Comparison of ENCODE assay signal across 11 mouse cellular contexts in genomic region chr5:134568964-134569491, GRCm38 (mm10). TPM values are rescaled to one million over a fixed set of nuclear protein-coding genes. Genes with fewer than 3 reads are reported as not detected.
DNase-seq lines count a peak whose midpoint lies in the region; ATAC-seq lines count a peak whose summit lies in the region.
"Had no signal": no experiment of that assay in that cellular context is flagged by ENCODE, and none has a peak within 500 bp of the region (broad histone marks: within the 10 kb centered on the region; RNA-seq: fewer than 3 reads in every experiment).

No protein-coding gene starts in this region.

- peak overlapping the region; percentile 29; the same call in 1 of the 2 replicates for H3K27ac ChIP-seq in heart, embryonic 12.5 days (ENCODE audit: poor library complexity, severe bottlenecking)

- H3K4me2 ChIP-seq in heart, embryonic 12.5 days, result no peak overlapping the region

- no peaks in the 10 kb centered on the region for H3K36me3 ChIP-seq in heart, embryonic 12.5 days

- WGBS in heart, embryonic 12.5 days, result 50% methylated on average over 8 of the region's 8 CpGs

- H3K27me3 ChIP-seq in heart, embryonic 12.5 days (replicated peaks), result no peaks in the 10 kb centered on the region

- H3K9ac ChIP-seq in heart, embryonic 12.5 days, result no peak overlapping the region

- no peak for ATAC-seq in heart, embryonic 12.5 days (ENCODE audit: insufficient number of reproducible peaks, low FRiP score)

- H3K4me3 ChIP-seq in heart, embryonic 12.5 days, result no peak overlapping the region

- DNase-seq in kidney, adult 18-20 months, result peak; percentile 14
- DNase-seq in kidney, adult 9 months, result no peak
- peak; percentile 73 for DNase-seq in MN1 (ENCODE audit: low spot score)
- DNase-seq in kidney, postnatal 4 days, result peak; percentile 71 to 81
- no peak for DNase-seq in cerebellum, adult 9-11 months
- DNase-seq in layer of hippocampus, postnatal 14 days (ENCODE audit: low spot score in 2 of 2), result no peak
- DNase-seq in urinary bladder, adult 18-20 months (ENCODE audit: low spot score in 2 of 2), result no peak
- DNase-seq: cerebellum, adult 9-10 months had no signal

- no peaks in the 10 kb centered on the region for H3K9me3 ChIP-seq in heart, embryonic 12.5 days (replicated peaks)

- peaks cover 13% of the 10 kb centered on the region for H3K4me1 ChIP-seq in heart, embryonic 12.5 days (replicated peaks)

RNA-seq across cellular contexts. Expression of gene Syna, which starts 9.1 kb away (rescaled TPM):
- polyA plus RNA-seq in heart, embryonic 12.5 days (2016; fragmentation: Nextera tagmentation; extraction: Ambion mirVana), result not detected in 2 replicates
- total RNA-seq in layer of hippocampus, postnatal 14 days (2021), result 1 to 10 TPM; 6.3 to 7.2 TPM
- polyA plus RNA-seq: heart, embryonic 14.5 days; liver, embryonic 16.5 days had no signal

RNA-seq across cellular contexts. Expression of gene Rfc2, which starts 12.1 kb away (rescaled TPM):
- polyA plus RNA-seq in heart, embryonic 12.5 days (2016; fragmentation: Nextera tagmentation; extraction: Ambion mirVana), result 199 TPM in 2 replicates
- total RNA-seq in layer of hippocampus, postnatal 14 days (2021), result 10 to 100 TPM; 54.9 to 57.7 TPM

RNA-seq across cellular contexts. Expression of gene Clip2, which starts 16.8 kb away (rescaled TPM):
- polyA plus RNA-seq in heart, embryonic 12.5 days (2016; fragmentation: Nextera tagmentation; extraction: Ambion mirVana), result 2.5 and 2.7 TPM in 2 replicates
- total RNA-seq in layer of hippocampus, postnatal 14 days (2021), result 100 to 1,000 TPM; 102 to 103 TPM

RNA-seq across cellular contexts. Expression of gene Lat2, which starts 45.8 kb away (rescaled TPM):
- polyA plus RNA-seq in heart, embryonic 12.5 days (2016; fragmentation: Nextera tagmentation; extraction: Ambion mirVana), result 2.4 and 2.8 TPM in 2 replicates
- total RNA-seq in layer of hippocampus, postnatal 14 days (2021), result 1 to 10 TPM; 1.4 to 2.8 TPM

Comparison
In these comparisons a context has a peak if more than half of its experiments do, and no peak if none do; other contexts are left out.
1. DNase-seq: peak in kidney, adult 18-20 months (single experiment), MN1 (single experiment) and kidney, postnatal 4 days (2 of 2); none in kidney, adult 9 months (single experiment), cerebellum, adult 9-11 months (single experiment), layer of hippocampus, postnatal 14 days (0 of 2) and urinary bladder, adult 18-20 months (0 of 2).